Mouse (Mus musculus): ENCODE data around the gene Mmp14. TPM values are rescaled to one million over a fixed set of nuclear protein-coding genes. Genes with fewer than 3 reads are reported as not detected.

Mmp14 gene
- polyA plus RNA-seq (2012; fragmentation: generic; extraction: Trizol): 118 TPM
- long read RNA-seq, experiment 1, transcript Mmp14-201 (10 exons, 2,596 nt): major isoform, 114 of 182 reads
- long read RNA-seq, experiment 1, partial matches to known transcripts: 56 of 182 reads
- long read RNA-seq, experiment 1, other reads (novel, unspliced or antisense): 8 of 182 reads
- long read RNA-seq, experiment 2, transcript Mmp14-201 (10 exons, 2,596 nt): major isoform, 544 of 583 reads
- long read RNA-seq, experiment 2, partial matches to known transcripts: 20 of 583 reads
- long read RNA-seq, experiment 2, other reads (novel, unspliced or antisense): 19 of 583 reads

DNA sequence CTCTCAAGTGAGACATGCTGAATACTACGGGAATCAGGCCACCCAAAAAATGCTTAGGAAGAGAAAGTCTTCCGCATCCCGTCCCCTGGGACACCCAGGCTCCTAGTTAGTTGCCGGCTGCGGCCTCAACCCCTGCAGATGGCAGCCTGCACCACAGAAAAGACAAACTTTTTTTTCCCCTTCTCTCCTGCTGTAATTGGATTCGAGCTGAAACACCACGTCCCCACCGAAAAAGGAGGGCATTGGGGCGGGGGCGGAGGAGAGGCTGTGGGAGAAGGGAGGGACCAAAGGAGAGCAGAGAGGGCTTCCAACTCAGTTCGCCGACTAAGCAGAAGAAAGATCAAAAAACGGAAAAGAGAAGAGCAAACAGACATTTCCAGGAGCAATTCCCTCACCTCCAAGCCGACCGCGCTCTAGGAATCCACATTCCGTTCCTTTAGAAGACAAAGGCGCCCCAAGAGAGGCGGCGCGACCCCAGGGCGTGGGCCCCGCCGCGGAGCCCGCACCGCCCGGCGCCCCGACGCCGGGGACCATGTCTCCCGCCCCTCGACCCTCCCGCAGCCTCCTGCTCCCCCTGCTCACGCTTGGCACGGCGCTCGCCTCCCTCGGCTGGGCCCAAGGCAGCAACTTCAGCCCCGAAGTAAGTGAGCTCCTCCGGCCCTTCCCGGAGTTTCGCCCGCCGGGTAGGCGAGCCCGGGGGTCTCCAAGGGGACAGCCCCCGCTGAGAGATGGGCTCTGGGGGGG, at the start of gene Mmp14:
Gene Mmp14, plus strand, starts transcription at position 279 of the 744 bp plus-strand sequence.
- Histone ChIP-seq H3K4me3 (ENCODE audit: insufficient read depth, poor library complexity, severe bottlenecking) (peak within 1 kb of the TSS; percentile 89), H3K36me3 (ENCODE audit: control insufficient read depth, insufficient read depth) (peaks cover 38% of the 10 kb centered on the region)

DNA sequence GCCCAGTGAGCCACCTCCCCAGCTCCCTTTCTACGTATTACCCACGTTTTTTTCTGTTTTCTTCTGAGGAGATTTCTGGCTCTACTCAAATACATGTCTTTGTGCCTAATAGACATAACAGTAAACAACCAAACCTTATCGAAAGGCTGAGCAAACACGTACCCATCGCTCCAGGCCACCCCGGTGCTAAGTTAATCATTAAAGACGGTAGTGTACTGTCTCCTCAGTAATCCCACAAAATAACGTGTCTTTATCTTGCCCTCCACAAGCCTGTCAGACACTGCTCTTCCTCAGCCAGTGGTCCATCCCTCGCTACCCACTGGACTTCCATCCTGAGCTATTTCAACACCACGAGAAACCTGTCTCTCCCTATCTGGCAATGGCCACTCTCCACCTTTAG, 49.6 kb upstream of the Mmp14 start:
- TF ChIP-seq USF1 (IDR thresholded peaks at IDR 0.05; ENCODE audit: low read depth) (no peak), MAX (IDR thresholded peaks at IDR 0.05) (no peak), MYOD1 (IDR thresholded peaks at IDR 0.05; ENCODE audit: control insufficient read depth, insufficient read length, low read depth) (no peak), FOSL1 (IDR thresholded peaks at IDR 0.05; ENCODE audit: insufficient read depth, low read length, poor library complexity, severe bottlenecking) (no peak), MYOG (IDR thresholded peaks at IDR 0.05; ENCODE audit: control insufficient read depth, extremely low read depth, insufficient read length) (no peak), CTCF (IDR thresholded peaks at IDR 0.05; ENCODE audit: control insufficient read depth, insufficient read depth, insufficient read length) (no peak), CEBPB (IDR thresholded peaks at IDR 0.05; ENCODE audit: low read depth) (no peak)
- Histone ChIP-seq H3K36me3 (ENCODE audit: control insufficient read depth, insufficient read depth) (no peaks in the 10 kb centered on the region), H3K27me3 (ENCODE audit: control insufficient read depth, insufficient read depth, insufficient read length) (no peaks in the 10 kb centered on the region), H3K79me2 (ENCODE audit: control insufficient read depth, insufficient read depth) (no peaks in the 10 kb centered on the region), H3ac (ENCODE audit: control insufficient read depth, insufficient read length, low read depth) (no peak overlapping the region), H3K4me3 (ENCODE audit: insufficient read depth, poor library complexity, severe bottlenecking) (no peak overlapping the region), H3K79me3 (ENCODE audit: low read depth) (no peaks in the 10 kb centered on the region)

More for the DNA sequence above, at the start of gene Mmp14:
- no peaks in the 10 kb centered on the region for H3K27me3 ChIP-seq (ENCODE audit: control insufficient read depth, insufficient read depth, insufficient read length)
- H3K79me2 ChIP-seq (ENCODE audit: control insufficient read depth, insufficient read depth): peaks cover 92% of the 10 kb centered on the region
- TF ChIP-seq CTCF (IDR thresholded peaks at IDR 0.05; ENCODE audit: control insufficient read depth, insufficient read depth, insufficient read length) (no peak), USF1 (IDR thresholded peaks at IDR 0.05; ENCODE audit: low read depth) (no peak), MYOD1 (IDR thresholded peaks at IDR 0.05; ENCODE audit: control insufficient read depth, insufficient read length, low read depth) (no peak), MAX (IDR thresholded peaks at IDR 0.05) (no peak), MYOG (IDR thresholded peaks at IDR 0.05; ENCODE audit: control insufficient read depth, extremely low read depth, insufficient read length) (no peak)
- peak within 1 kb of the TSS; percentile 72 for H3ac ChIP-seq (ENCODE audit: control insufficient read depth, insufficient read length, low read depth)
- H3K79me3 ChIP-seq (ENCODE audit: low read depth): peaks cover 48% of the 10 kb centered on the region

DNA sequence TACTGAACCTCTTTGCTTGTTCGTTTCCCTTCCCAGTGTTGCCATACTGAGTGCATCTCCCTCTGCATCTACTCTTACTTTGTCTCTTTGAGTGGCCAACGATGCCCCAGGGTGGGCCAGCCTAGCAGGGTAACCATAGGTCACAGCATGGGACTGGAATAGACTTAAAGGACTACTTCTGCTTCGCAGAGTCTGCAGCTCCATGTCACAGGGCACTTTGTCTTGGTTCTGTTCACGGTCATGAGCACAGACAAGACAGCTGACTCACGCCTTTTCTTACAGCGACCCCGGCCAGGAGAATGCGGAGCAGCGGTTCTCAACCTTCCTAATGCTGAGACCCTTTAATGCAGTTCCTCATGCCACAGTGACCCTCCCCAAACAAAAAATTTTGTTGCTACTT, 48.8 kb upstream of the Mmp14 start:
- Histone ChIP-seq H3K27me3 (ENCODE audit: control insufficient read depth, insufficient read depth, insufficient read length) (no peaks in the 10 kb centered on the region), H3K79me2 (ENCODE audit: control insufficient read depth, insufficient read depth) (no peaks in the 10 kb centered on the region), H3ac (ENCODE audit: control insufficient read depth, insufficient read length, low read depth) (no peak overlapping the region), H3K4me3 (ENCODE audit: insufficient read depth, poor library complexity, severe bottlenecking) (no peak overlapping the region), H3K79me3 (ENCODE audit: low read depth) (no peaks in the 10 kb centered on the region), H3K36me3 (ENCODE audit: control insufficient read depth, insufficient read depth) (no peaks in the 10 kb centered on the region)
- TF ChIP-seq MYOG (IDR thresholded peaks at IDR 0.05; ENCODE audit: control insufficient read depth, extremely low read depth, insufficient read length) (no peak), FOSL1 (IDR thresholded peaks at IDR 0.05; ENCODE audit: insufficient read depth, low read length, poor library complexity, severe bottlenecking) (no peak), CEBPB (IDR thresholded peaks at IDR 0.05; ENCODE audit: low read depth) (no peak), USF1 (IDR thresholded peaks at IDR 0.05; ENCODE audit: low read depth) (no peak), MAX (IDR thresholded peaks at IDR 0.05) (no peak), CTCF (IDR thresholded peaks at IDR 0.05; ENCODE audit: control insufficient read depth, insufficient read depth, insufficient read length) (no peak), MYOD1 (IDR thresholded peaks at IDR 0.05; ENCODE audit: control insufficient read depth, insufficient read length, low read depth) (no peak)

DNA sequence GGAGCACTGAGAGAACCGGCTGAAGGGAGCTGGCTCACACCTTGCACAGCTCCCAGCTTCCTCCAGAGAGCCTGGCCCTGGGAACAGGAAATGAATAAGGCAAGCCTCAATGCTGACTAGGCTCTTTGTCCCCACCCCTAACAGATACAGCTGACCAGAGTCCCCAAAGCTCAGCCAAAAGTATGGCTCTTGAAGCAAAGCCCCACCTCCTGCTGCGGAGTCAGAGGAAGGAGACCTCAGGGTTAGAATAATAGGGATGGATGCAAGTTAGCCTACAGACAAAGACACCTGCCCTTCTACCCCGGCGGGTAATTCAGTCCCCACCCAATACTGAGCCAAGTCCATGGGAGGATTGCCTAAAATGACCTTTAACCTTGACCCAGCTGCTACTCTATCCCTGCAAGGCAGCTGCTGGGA, 48.0 kb upstream of the Mmp14 start:
- H3ac ChIP-seq (ENCODE audit: control insufficient read depth, insufficient read length, low read depth): no peak overlapping the region
- TF ChIP-seq CEBPB (IDR thresholded peaks at IDR 0.05; ENCODE audit: low read depth): no peak
- no peak for TF ChIP-seq FOSL1 (IDR thresholded peaks at IDR 0.05; ENCODE audit: insufficient read depth, low read length, poor library complexity, severe bottlenecking)
- TF ChIP-seq MAX (IDR thresholded peaks at IDR 0.05): no peak
- TF ChIP-seq MYOG (IDR thresholded peaks at IDR 0.05; ENCODE audit: control insufficient read depth, extremely low read depth, insufficient read length): no peak
- TF ChIP-seq USF1 (IDR thresholded peaks at IDR 0.05; ENCODE audit: low read depth): no peak
- no peak for TF ChIP-seq MYOD1 (IDR thresholded peaks at IDR 0.05; ENCODE audit: control insufficient read depth, insufficient read length, low read depth)
- no peak for TF ChIP-seq CTCF (IDR thresholded peaks at IDR 0.05; ENCODE audit: control insufficient read depth, insufficient read depth, insufficient read length)
- H3K27me3 ChIP-seq (ENCODE audit: control insufficient read depth, insufficient read depth, insufficient read length): no peaks in the 10 kb centered on the region
- no peaks in the 10 kb centered on the region for H3K79me2 ChIP-seq (ENCODE audit: control insufficient read depth, insufficient read depth)
- no peak overlapping the region for H3K4me3 ChIP-seq (ENCODE audit: insufficient read depth, poor library complexity, severe bottlenecking)
- no peaks in the 10 kb centered on the region for H3K79me3 ChIP-seq (ENCODE audit: low read depth)
- H3K36me3 ChIP-seq (ENCODE audit: control insufficient read depth, insufficient read depth): no peaks in the 10 kb centered on the region

DNA sequence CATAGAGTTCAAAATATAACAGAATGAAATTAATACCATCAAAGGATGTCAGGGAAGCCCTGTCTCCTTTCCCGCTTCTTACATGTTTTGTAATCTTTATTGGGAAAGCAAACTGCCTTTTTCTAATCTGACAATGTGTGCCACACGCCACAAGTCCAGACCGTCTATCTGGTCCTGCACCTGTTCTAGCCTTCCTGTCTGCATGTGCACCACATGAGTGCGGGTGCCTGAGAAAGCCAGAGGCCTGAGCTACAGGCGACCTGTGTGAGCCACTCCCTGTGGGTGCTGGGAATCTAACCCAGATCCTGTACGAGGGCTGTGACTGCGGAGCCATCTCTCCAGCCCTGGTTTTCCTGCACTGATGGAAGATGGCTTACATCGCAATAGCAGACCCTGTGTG, 47.0 kb upstream of the Mmp14 start:
- Histone ChIP-seq H3ac (ENCODE audit: control insufficient read depth, insufficient read length, low read depth) (no peak overlapping the region), H3K79me2 (ENCODE audit: control insufficient read depth, insufficient read depth) (no peaks in the 10 kb centered on the region), H3K36me3 (ENCODE audit: control insufficient read depth, insufficient read depth) (no peaks in the 10 kb centered on the region), H3K4me3 (ENCODE audit: insufficient read depth, poor library complexity, severe bottlenecking) (no peak overlapping the region), H3K27me3 (ENCODE audit: control insufficient read depth, insufficient read depth, insufficient read length) (no peaks in the 10 kb centered on the region), H3K79me3 (ENCODE audit: low read depth) (no peaks in the 10 kb centered on the region)
- TF ChIP-seq MAX (IDR thresholded peaks at IDR 0.05) (no peak), CEBPB (IDR thresholded peaks at IDR 0.05; ENCODE audit: low read depth) (no peak)

Measured in C2C12 (cell line).